Mouse (Mus musculus) cerebellum, postnatal 10 days (tissue): ENCODE data around the gene Krtap1-5.
"Not testable (repeated sequence)": the region's sequence is repeated elsewhere in the genome, so short reads cannot be mapped to it uniquely, and the experiment has no call there.

Source experiments
- DNase-seq, 2 experiments: peaks; one replicate each; pipeline ENCODE4 v3.0.0; 2021; ENCODE audit warnings: mixed read lengths in 2 of 2

Gene Krtap1-5

DNA sequence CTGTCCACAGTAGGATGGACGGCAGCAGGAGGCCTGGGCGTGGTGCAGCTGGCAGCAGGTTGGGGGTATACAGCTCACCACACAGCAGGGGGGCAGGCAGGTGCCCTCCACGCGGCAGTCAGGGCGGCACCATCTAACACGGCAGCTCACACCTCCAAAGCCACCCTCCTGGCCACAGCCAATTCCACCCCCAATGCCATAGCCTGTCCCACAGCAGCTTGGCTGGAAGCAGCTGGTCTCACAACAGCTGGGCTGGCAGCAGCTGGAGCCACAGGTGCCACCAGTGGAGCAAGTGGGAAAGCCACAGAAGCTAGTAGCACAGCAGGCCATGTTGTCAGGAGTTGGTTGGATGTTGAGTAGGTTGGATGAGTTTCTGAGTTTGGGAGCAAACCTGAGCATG lies at the start of gene Krtap1-5:
TSS of gene Krtap1-5 (minus strand) at position 381 of the 400 bp plus-strand sequence.
- no peak for DNase-seq

DNA sequence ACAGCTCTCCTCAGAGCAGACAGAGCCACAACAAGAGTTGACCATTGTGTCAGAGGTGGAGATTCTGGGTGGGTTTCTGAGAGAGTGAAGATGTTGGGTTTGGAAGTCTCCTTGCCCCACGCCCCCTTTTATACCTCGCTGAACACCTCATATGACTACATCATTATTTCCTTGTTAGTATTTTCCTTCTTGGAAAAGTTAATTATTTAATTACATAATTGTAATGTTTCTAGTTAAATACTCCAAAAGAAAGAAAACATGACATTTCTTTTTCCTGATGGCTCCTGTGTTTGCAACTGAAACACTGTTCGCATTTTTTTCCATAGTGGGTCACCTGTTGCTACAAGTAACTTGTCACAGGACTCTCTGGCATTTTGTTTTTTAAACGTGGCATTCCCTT lies 47.3 kb upstream of the Krtap1-5 start, which contains the start of gene Krtap4-1:
TSS of gene Krtap4-1 (minus strand) at position 101 of the 400 bp plus-strand sequence.
- no peak for DNase-seq

DNA sequence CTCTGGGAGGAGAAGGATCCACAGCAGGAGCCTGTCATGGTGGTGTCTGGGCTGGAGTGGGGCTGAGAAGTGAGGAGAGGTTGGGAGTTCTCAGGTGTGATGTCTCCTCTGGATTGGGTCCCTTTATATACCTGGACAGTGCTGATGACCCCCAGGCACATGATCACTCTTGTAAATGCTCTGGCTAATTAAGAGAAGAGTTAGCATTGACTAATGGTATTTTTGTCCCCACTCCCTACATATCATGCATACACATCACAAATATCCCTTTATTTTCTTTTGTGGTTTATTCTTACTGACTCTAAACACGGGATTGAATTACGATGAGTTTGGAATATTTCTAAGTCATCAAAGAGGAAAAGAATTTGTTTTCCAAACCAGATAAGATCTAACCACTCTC lies 39.5 kb upstream of the Krtap1-5 start, which contains the start of gene Gm11562:
TSS of gene Gm11562 (minus strand) at position 101 of the 400 bp plus-strand sequence.
- DNase-seq = no peak

DNA sequence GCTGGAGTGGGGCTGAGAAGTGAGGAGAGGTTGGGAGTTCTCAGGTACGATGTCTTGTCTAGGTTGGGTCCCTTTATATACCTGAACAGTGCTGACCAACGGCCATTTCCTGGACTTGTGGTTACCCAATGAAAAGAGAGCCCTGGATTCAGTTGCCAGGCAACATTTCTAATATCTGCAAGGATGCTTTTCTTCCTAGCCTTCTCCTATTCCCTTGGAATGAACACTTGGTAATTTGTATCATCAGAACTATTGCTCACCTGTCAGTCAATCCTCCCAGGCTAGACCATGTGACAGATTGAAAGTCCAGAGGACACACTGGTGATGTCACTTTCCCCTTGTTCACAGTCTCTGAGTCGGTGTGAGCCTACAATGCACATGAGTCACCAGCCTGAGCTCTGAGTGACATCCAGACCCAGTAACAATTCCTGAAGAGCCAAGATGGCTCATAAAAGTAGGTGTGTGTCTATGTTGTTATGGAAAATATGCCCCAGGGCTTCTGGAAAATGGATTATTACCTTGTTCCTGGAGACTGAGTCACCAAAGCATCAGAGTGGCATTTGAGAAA lies 34.1 kb upstream of the Krtap1-5 start, which contains the start of gene Krtap2-4:
TSS of gene Krtap2-4 (minus strand) at position 51 of the 568 bp plus-strand sequence.
- DNase-seq = no peak

DNA sequence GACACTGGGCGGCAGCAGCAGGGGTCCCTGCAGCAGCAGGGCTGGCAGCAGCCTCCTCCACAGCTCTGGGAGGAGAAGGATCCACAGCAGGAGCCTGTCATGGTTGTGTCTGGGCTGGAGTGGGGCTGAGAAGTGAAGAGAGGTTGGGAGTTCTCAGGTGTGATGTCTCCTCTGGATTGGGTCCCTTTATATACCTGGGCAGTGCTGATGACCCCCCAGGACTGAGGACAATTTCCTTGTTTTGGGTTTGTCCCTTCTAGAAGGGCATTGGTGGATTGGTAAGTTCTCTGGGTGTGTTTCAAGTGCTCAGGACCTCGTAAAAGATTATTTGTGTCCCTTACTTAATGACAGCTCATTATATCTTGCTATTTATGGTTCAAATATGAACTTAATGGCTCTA lies 29.3 kb upstream of the Krtap1-5 start, which contains the start of gene Gm11937:
TSS of gene Gm11937 (minus strand) at position 101 of the 400 bp plus-strand sequence.
- DNase-seq = not testable (repeated sequence)

DNA sequence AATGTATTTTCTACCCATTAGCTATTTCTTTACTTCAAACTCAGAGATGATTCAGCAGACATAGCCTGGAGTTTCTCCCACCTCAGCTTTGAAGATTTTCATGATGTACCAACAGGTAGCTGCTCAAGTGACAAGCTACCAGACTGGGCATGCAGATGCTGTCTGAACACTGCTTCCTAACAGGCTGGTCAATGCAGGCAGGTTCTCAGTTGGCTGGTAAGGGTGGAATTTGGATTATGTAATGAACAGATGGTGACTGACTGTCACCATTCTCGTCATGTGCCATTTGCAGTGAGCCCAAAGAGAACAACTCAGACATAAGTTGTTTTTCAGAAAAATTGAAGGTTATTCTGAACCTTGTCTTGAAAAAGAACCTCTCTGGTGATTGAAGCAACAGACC lies 28.3 kb upstream of the Krtap1-5 start:
- DNase-seq = peak; percentile 13 to 17

DNA sequence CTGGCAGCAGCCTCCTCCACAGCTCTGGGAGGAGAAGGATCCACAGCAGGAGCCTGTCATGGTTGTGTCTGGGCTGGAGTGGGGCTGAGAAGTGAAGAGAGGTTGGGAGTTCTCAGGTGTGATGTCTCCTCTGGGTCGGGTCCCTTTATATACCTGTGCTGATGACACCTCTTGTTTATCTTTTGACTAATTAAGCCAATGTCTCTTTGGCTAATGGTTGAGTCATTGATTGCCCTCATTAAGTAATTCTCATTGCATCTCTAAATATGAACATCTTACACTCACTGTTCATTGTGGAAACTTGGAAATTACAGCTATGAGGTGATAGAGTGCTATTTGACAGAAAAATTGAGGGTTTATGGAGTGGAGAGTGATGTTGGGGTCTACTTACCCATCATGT lies 22.4 kb upstream of the Krtap1-5 start, which contains the start of gene Gm11938:
TSS of gene Gm11938 (minus strand) at position 101 of the 400 bp plus-strand sequence.
- DNase-seq = not testable (repeated sequence)

DNA sequence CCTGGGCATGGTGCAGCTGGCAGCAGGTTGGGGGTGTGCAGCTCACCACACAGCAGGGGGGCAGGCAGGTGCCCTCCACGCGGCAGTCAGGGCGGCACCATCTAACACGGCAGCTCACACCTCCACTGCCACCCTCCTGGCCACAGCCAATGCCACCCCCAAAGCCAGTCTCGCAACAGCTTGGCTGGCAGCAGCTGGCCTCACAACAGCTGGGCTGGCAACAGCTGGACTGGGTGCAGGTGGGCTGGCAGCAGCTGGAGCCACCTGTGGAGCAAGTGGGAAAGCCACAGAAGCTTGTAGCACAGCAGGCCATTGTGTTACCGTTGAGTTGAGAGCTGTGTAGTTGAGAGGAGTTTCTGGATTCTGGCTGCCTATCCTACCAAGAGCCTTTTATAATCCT lies 16.9 kb upstream of the Krtap1-5 start, which contains the start of gene Krtap9-3:
TSS of gene Krtap9-3 (minus strand) at position 364 of the 400 bp plus-strand sequence.
- DNase-seq = not testable (repeated sequence)

DNA sequence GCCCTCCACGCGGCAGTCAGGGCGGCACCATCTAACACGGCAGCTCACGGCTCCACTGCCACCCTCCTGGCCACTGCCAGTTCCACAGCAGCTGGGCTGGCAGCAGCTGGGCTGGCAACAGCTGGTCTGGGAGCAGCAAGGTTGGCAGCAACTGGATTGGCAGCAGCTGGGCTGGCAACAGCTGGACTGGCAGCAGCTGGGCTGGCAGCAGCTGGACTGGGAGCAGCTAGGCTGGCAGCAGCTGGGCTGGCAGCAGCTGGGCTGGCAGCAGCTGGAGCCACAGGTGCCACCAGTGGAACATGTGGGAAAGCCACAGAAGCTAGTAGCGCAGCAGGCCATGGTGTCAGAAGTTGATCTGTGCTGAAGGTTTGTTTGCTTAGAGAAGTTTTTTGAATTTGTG lies 10.2 kb upstream of the Krtap1-5 start, which contains the start of gene Krtap1-3:
TSS of gene Krtap1-3 (minus strand) at position 359 of the 400 bp plus-strand sequence.
- no peak for DNase-seq

DNA sequence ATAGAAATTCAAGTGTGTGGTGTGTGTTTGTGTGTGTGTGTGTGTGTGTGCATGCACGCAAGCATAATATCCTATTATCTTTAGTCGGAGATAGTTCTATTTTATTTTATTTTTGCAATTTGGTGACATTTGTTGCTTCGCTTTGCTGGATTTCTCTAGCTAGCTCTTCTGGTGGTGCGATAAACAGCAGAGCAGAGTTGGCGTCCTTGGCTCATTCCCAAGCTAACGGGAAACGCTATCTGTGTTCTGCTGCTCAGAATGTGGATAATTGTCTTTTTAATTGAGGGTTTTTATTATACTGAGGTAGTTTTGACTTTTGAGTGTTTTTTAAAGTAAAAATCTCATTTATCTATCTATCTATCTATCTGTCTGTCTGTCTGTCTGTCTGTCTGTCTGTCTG lies 4.3 kb upstream of the Krtap1-5 start:
- DNase-seq = no peak

DNA sequence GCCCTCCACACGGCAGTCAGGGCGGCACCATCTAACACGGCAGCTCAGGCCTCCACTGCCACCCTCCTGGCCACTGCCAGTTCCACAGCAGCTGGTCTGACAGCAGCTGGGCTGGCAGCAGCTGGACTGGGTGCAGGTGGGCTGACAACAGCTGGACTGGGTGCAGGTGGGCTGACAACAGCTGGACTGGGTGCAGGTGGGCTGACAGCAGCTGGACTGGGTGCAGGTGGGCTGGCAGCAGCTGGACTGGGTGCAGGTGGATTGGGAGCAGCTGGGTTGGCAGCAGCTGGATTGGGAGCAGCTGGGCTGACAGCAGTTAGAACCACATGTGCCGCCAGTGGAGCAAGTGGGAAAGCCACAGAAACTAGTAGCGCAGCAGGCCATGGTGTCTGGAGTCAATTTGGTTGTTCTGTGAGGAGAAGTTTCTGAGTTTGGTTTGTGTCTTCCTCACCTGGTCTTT lies 2.5 kb upstream of the Krtap1-5 start, which contains the start of gene Krtap1-4:
TSS of gene Krtap1-4 (minus strand) at position 410 of the 460 bp plus-strand sequence.
- no peak for DNase-seq

DNA sequence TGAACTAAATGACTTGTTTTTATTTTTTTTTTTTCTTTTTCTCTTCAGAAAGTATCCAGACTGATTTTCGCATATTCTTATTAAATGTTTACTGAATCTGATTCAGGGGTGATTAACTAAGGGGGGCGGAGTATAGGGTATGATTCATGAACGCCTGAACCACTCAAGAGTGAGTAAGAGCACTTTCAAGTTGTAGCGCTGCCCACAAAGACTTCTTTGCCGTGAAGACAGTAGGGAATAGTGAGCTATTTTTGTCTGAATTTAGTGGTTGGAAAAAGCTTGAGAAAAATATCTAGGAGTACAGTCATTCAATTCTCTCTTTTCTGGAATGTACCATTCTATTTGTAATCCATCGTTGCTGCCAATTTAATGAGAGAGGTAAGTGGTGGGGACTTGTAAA lies 748 bp upstream of the Krtap1-5 start:
- DNase-seq = no peak

DNA sequence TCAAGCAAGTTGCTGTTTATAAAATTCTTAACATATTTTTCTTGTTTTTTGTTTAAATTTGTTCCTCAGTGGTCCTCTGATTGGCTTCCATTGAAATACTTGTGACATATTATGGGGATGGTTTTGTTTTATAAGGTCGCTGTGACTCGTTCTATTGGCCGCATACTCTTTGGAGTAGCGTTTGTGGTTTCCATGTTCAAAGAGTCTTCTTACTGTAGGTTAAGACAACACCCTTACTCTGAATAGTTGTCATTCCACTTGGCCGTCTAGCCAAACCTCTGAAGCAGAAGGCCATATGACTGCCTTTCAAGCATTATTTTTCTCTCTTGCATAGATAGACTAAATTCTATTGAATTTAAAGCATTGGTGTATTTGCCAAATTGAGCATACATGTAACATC lies 235 bp upstream of the Krtap1-5 start:
- DNase-seq = no peak

DNA sequence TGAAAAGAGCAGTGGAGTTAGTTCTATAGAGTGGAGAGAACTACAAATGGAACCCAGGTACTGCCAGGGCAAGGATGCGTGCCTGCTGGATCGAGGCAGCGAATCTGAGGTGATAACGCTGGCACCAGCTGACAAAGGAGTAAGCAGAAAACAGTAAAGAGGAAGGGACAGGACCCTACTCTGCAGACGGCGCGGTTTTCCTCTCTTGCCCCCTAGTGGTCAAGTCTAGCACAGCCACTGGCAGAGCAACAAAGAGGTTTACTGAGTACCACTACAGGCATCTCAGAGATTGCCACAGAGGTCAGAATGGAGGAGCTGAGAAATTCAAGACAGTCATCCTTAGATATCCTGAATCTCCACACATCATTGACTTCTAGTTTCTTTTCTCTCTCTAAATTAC lies 6.7 kb downstream of the Krtap1-5 start:
- peak; percentile 90 for DNase-seq

DNA sequence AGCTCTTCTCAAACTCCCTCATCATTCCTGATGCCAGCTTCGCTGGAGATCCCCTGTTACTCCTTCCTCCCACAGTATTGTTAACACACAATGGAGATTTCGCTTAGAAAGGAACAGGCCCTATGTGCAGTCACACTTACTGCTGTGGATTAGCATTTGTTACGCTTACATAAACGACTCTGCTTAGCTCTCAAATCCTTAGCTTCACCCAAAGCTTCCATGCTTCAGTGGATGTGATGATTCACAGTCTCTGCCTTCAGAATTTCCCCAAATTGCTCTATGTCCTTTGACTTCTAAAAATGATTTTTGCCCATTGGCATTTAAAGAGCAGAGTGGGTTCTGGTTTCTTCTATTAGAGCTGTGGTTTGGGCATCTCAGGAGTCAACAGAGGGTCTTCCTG lies 7.7 kb downstream of the Krtap1-5 start:
- DNase-seq = no peak

DNA sequence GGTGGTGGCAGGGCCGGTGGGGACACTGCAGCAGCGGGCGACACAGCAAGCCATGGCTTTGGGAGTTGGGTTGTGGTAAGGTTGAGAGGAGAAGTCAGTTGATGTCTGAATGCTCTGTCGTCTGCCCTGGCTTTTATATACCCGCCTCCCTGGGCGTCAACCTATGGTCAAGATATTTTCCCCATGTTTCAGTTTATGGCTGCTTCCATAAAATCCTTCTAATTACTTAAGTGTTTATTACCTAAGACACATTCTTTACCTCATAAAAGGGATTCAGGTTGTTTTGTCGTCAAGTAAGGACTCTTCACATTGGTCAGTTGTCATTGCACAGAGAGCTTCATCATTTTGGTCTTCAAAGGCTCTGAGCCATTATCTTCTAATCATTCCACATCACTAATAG lies 14.3 kb downstream of the Krtap1-5 start, which contains the start of gene Krtap3-1:
TSS of gene Krtap3-1 (minus strand) at position 101 of the 400 bp plus-strand sequence.
- DNase-seq = no peak

DNA sequence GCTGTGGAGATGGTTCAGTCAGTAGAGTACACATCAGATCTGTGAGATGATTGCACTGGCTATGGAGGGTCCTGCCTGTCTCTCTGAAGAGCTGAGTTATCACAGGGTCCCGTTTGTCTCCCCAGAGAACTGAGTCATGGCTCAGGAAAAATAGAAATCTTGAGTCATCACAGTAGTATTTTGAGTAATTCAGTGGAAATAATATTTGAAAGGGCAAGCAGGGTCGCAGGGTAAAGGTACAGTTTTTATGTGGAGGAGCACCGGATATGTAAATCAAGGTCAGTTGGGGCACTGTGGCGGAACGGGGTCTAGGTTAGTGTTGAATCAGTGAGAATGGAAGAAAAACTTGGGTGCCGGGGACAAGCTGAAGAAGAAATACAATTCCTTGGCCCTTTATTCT lies 18.2 kb downstream of the Krtap1-5 start:
- no peak for DNase-seq

DNA sequence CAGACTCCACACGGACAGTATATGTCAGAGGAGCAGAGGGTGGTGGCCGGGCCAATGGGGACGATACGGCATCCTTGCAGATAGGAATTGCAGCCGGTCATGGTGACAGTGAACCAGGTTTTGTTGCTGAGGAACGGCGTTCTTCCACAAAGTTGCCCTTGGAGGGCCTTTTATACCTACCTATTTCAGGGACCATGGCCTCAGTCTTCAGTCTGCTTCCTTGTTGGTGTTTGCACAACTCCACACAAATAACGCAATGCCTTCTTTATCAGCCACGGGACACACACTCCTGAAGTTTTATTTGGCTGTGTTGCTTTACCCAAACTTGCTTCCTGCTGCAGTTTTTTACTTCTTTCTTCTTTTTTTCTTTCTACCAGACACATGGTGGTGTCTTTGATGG lies 21.4 kb downstream of the Krtap1-5 start, which contains the start of gene Gm11939:
TSS of gene Gm11939 (minus strand) at position 101 of the 400 bp plus-strand sequence.
- no peak for DNase-seq

DNA sequence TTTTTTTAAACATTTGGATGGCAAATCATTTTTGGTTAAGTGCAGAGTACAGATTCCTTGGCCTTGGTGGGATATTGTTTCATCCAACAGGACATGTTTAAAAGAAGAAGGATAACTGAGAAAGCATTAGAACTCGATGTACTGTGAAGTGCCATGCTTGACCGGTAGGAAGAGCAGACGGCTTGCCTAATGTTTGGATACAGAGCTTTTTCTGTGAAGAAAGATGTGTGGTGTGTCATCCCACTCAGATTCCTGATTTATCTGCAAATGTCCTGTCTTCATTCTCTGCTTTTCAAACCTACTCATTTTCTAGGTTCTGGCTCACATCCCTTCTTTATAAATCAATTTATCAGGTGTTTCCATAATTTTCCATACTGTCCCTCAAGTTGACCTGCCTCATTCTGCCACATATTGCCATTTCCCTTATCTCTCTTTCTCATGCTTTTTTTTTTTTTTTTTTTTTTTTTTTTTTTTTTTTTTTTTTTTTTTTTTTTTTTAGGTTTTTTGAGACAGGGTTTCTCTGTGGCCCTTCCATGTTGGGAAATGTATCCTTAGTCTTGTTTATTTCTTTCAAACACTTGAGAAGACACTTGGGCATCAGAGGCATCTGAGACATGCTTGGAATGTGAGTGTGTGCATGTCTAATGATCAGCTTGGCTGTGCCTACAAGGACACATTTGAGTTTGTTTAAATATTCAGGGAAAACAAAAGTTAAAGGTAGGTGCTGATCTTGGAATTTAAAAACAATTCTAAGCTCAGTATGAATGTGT lies 22.7 kb downstream of the Krtap1-5 start:
- no peak for DNase-seq

DNA sequence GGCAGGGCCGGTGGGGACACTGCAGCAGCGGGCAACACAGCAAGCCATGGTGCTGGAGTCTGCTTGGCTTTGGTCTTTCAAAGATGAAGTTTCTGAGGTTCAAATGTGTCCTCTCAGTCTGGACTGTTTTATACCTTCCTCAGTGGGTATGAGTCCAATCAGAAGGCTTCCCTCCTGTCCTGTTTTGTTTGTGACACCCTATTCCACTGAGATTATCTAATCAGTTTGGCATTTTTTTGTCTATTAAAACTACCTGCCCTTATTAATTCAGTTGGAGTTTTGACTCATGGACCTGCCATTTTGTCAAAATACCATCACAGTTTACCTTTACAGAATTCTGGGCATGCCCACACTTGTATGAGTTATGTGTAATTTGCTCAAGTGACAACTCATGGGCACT lies 24.1 kb downstream of the Krtap1-5 start, which contains the start of gene Krtap3-2:
TSS of gene Krtap3-2 (minus strand) at position 101 of the 400 bp plus-strand sequence.
- no peak for DNase-seq

DNA sequence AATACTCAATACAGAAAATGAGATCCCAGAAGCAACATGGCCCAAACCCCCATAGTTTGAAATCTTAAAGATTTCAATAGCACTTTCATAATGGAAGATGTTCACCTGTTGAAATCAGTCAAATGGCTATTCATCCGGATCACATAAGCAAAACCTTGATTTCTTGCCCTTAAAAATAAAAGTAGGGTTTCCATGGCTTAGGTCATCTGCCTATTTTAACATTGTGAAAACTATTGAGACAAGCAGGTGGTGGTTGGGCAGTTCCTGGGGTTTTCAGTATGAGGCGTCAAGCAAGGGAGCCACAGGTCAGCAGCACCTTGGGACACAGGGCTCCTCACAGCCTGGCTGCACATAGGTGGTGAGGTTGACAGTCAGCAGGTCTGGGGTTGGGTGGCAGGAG lies 24.6 kb downstream of the Krtap1-5 start:
- no peak for DNase-seq

DNA sequence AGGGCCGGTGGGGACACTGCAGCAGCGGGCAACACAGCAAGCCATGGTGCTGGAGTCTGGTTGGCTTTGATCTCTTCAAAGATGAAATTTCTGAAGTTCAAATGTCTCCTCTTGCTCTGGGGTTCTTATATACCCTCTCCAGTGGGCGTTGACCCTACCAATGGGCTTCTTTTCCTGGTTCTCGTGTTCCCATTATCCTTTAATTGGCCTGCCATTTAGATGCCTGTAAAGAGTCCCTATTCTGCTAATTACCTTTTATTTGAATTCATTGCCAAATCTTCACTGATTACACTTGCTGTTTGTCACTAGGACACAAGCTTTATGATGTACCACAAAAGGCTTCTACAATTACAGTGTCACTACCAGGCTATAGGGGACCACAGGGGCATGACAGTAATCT lies 30.1 kb downstream of the Krtap1-5 start, which contains the start of gene Krtap3-3:
TSS of gene Krtap3-3 (minus strand) at position 101 of the 400 bp plus-strand sequence.
- DNase-seq = no peak

DNA sequence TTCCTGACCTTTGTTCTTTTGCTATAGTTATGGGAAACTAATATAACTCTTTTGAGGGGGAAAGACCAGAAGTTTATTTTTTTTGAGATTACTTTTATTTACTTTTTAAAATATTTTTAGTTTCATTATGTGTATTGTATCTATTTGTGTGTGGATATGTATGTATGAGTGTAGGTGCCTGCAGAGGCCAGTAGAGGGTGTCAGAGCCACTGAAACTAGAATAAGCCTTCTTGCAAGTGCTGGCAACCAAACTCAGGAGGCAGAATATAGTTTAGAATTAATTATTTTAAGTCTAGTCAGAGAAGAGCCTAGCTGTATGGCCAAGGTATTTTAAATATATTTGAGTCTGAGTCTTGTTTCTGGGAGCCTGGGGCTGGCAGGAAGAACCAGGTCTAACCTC lies 32.9 kb downstream of the Krtap1-5 start:
- DNase-seq = no peak
